Mouse (Mus musculus): ENCODE results near the gene Btbd9.

Gene Btbd9

DNA sequence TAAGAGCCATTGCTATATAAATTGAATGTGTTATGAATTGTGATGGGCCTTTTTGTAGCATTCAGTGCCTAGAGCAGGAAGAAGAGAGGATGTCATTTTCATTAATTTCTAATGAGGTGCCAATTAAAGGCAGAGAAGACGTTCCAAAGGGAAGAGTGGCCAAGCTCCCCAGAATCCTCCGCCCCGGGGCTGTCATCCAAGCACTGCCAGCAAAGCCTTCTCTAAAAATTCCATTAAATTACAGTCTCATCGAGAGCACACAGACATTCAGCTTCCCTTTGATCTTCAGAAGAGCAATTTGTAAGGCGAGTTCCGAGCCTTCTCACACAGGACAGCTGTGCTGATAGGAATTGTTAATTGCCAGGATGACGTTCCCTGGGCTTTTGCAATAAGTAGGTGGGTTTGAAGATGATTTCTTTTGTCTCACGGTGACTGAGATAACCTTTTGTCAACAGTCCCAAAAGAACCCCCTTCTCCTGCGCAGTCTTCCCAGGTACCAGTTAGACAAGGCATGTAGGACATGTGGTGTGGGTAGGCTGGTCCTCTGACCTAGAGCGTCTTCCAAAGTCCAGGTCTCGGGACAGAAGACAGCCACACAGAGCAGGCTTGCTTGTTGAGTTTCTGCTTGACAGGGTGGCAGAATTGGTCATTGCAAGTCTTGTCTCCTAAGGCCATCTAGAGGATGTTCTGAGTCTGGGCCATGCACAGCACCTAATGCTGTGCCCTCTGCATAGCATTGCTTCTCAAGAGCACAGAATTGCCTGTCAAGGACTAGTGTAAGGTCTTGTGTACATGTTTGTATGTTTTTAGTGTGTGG, 381.5 kb downstream of the Btbd9 start:
- peak; percentile 0 for DNase-seq

- DNase-seq: no peak
Observed at GRCm38 (mm10) chr17:30194091-30194490, 382.2 kb downstream of the Btbd9 start.

GRCm38 (mm10) chr17:30193615-30194014, 382.7 kb downstream of the Btbd9 start:
- no peak for DNase-seq

GRCm38 (mm10) chr17:30192416-30193005, 383.8 kb downstream of the Btbd9 start:
- no peak for DNase-seq

- no peak for DNase-seq
Observed at GRCm38 (mm10) chr17:30191097-30191640, 385.1 kb downstream of the Btbd9 start.

- peak; percentile 42 for DNase-seq
Observed at GRCm38 (mm10) chr17:30188031-30188981, 388.0 kb downstream of the Btbd9 start.

DNA sequence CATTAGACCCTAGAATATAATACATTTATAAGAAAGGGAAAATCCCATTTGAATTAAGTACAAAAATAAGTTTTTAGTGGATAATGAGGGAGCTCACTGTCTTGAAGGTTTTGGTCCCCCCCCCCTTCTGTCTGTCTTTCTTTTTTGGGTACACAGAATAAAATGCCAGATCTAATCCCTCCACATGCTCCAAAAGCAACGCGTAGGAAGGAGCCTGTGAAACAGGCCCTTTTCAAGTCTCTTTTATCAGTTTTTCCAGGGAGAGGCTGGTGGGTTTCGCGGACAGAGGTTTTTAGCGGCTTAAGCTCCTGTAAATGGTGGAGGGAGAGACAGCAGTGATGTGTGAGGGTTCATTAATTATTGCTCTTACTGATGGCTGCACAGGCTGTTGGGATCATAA, 388.7 kb downstream of the Btbd9 start:
- no peak for DNase-seq

- DNase-seq: no peak
Observed at GRCm38 (mm10) chr17:30187154-30187553, 389.1 kb downstream of the Btbd9 start.

DNA sequence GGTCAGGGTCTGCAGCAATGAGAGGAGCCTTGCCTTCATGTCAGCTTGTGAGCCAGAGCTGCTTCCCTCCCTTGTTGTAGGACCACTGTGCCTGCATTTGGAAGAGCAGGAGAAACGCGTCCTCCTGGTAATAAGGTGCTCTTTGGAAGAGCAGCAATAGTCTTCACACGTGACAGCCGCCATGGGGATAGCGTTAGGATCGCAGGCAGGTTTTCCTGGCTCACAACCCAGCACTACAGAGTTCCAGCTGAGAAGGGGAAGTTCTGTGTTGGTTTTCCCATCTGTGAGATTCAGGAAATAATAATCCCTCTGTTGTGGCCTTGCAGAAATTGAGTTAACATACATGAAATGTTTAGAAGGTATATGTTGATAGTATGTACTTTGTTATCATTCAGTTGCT, 392.7 kb downstream of the Btbd9 start:
- DNase-seq: no peak

DNA sequence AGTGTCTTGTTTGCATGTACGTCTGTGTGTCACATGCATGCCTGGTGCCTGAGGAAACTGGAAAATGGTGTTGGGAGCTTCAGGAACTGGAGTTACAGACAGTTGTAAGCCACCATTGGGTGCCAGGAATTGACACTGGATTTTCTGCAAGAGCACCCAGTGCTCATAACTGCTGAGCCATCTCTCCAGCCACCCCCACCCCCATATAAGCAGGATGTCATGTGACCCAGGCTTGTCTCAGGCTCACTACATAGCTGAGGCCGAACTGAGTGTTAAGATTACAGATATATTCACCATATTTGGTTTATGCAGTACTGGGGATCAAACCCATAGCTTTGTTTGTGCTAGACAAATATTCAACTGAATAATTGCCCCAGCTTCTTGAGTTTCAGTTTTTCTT, 394.2 kb downstream of the Btbd9 start:
- no peak for DNase-seq

DNA sequence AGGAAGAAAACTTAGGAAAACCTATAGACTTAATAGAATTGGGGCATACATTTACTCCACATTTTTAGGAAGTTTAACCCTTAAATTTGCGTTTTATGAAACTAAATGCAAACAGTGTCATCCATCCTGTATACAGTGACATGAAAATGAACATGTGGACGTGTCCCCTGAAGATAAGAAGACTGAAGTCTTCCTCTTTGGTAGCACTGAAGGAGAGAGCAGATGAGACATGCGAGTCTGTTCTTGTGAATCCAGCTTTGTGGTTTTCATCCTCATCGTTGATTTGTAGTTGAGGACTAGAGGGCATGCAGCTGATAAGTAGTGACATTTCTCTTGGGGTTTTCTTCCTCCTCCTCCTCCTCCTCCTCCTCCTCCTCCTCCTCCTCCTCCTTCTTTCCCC, 394.7 kb downstream of the Btbd9 start:
- DNase-seq: no peak

GRCm38 (mm10) chr17:30180197-30180596, 396.1 kb downstream of the Btbd9 start:
- no peak for DNase-seq

DNA sequence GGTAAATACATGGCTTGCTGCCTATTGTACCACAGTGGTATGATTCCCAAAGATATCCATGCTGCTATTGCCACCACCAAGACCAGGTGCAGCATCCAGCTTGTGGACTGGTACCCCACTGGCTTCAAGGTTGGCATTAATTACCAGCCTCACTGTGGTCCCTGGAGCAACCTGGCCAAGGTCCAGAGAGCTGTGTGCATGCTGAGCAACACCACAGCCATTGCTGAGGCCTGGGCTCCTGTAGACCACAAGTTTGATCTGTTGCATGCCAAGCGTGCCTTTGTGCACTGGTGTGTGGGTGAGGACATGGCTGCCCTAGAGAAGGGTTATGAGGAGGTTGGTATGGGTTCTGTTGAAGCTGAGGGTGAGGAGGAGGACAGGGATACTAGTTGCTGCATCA, 397.9 kb downstream of the Btbd9 start:
- DNase-seq: no peak

GRCm38 (mm10) chr17:30177435-30177834, 398.9 kb downstream of the Btbd9 start:
- no peak for DNase-seq
